Mouse (Mus musculus) forebrain, embryonic 13.5 days (tissue): ENCODE measurements around the gene Olfr1135. TPM values are rescaled to one million over a fixed set of nuclear protein-coding genes. Genes with fewer than 3 reads are reported as not detected.

Experiments used
- ATAC-seq: fragments of 200-750 bp; cut with Nextera tagmentation; 2 replicates; pipeline ENCODE4 v1.8.0; 2017
- H3K27ac ChIP-seq: fragments of 300-500 bp; sonication (generic); 2 replicates; pipeline ENCODE4 v1.5.1; 2015; ENCODE audit warnings: inconsistent platforms, mild to moderate bottlenecking, moderate library complexity
- H3K27me3 ChIP-seq: fragments of 300-500 bp; sonication (generic); 2 replicates; pipeline ENCODE4 v1.6.1; 2015; ENCODE audit warnings: mild to moderate bottlenecking, inconsistent platforms
- H3K36me3 ChIP-seq: fragments of 300-500 bp; sonication (generic); 2 replicates; pipeline ENCODE4 v1.6.1; 2015; ENCODE audit warnings: mild to moderate bottlenecking, inconsistent platforms; ENCODE audit not compliant: poor library complexity, severe bottlenecking
- H3K4me1 ChIP-seq: fragments of 300-500 bp; sonication (generic); 2 replicates; pipeline ENCODE4 v1.6.1; 2015; ENCODE audit warnings: inconsistent platforms
- H3K4me2 ChIP-seq: fragments of 300-500 bp; sonication (generic); 2 replicates; pipeline ENCODE4 v1.6.1; 2015; ENCODE audit warnings: inconsistent platforms, mild to moderate bottlenecking, moderate library complexity
- H3K4me3 ChIP-seq: fragments of 300-500 bp; sonication (generic); 2 replicates; pipeline ENCODE4 v1.5.1; 2015; ENCODE audit warnings: mild to moderate bottlenecking, inconsistent platforms
- H3K9ac ChIP-seq: fragments of 300-500 bp; sonication (generic); 2 replicates; pipeline ENCODE4 v1.6.1; 2015; ENCODE audit warnings: mild to moderate bottlenecking, inconsistent platforms
- H3K9me3 ChIP-seq: fragments of 300-500 bp; sonication (generic); replicated peaks from 2 replicates; pipeline ENCODE4 v1.6.1; 2016; ENCODE audit warnings: inconsistent platforms
- WGBS: fragments of 180-500 bp; shearing (Covaris S2); methylation state at CpG from one replicate; pipeline ENCODE4 v1.1.7; 2015; 5-methylcytosine and 5-hydroxymethylcytosine counted together
- polyA plus RNA-seq: library from polyadenylated mRNA; unstranded; fragments of >200 nt; fragmentation: Nextera tagmentation; extraction: Ambion mirVana; gene quantifications from 2 replicates; pipeline ENCODE4 v1.2.1, GENCODE M21; 2015

The Olfr1135 gene
- not detected in 2 replicates for polyA plus RNA-seq

DNA sequence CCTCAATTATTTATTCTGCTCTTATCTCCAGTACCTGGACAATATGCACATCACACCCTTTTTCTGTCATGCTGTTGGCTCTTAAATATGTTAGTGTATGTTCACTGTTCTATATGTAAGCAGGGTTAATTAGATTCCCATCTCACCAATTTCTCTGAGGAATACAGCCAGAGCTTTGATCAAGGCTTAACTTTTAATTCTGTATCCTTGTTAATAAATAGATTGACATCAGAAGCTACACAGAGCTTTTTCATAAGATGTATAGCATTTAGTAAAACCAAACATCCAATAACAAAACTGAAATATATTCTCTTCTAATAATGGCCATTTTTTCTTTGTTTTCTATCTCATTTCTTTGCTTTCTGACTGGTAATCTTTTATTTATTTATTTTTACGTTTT, at the start of gene Olfr1135:
TSS of gene Olfr1135 (minus strand) at position 101 of the 400 bp plus-strand sequence.
- H3K9ac ChIP-seq, result no peak within 1 kb of the TSS
- no peaks in the 10 kb centered on the region for H3K36me3 ChIP-seq
- no peaks in the 10 kb centered on the region for H3K4me1 ChIP-seq
- 23% methylated on average over 1 of the region's 1 CpGs for WGBS
- H3K4me3 ChIP-seq, result no peak within 1 kb of the TSS
- no peak within 1 kb of the TSS for H3K4me2 ChIP-seq
- no peaks in the 10 kb centered on the region for H3K27me3 ChIP-seq
- H3K9me3 ChIP-seq, result no peaks in the 10 kb centered on the region
- no peak for ATAC-seq
- H3K27ac ChIP-seq, result no peak within 1 kb of the TSS

DNA sequence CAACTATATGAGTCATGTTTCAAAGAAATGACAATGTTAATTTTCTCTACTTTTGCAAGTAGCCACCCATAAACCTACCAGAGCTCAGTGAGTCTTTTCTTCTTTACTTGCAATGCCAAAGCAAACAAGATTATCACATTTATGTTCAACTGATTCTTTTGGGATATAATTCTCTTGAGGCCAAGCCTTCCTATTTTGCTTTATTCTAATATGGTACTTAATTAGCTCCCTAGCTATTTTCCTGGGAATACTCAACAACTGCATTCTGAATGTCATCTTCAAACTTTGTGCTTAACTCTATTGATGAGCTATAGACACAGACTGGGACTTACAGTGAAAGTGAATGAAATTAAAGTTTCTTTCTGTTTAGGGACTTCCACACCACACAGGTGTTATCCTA, 39.6 kb upstream of the Olfr1135 start, which contains the start of gene Olfr1137:
TSS of gene Olfr1137 (minus strand) at position 101 of the 400 bp plus-strand sequence.
- H3K27me3 ChIP-seq, result no peaks in the 10 kb centered on the region
- H3K4me3 ChIP-seq, result no peak within 1 kb of the TSS
- H3K9me3 ChIP-seq, result no peaks in the 10 kb centered on the region
- H3K4me1 ChIP-seq, result no peaks in the 10 kb centered on the region
- H3K36me3 ChIP-seq, result no peaks in the 10 kb centered on the region
- no peak within 1 kb of the TSS for H3K9ac ChIP-seq
- ATAC-seq, result no peak
- no peak within 1 kb of the TSS for H3K4me2 ChIP-seq
- no peak within 1 kb of the TSS for H3K27ac ChIP-seq

DNA sequence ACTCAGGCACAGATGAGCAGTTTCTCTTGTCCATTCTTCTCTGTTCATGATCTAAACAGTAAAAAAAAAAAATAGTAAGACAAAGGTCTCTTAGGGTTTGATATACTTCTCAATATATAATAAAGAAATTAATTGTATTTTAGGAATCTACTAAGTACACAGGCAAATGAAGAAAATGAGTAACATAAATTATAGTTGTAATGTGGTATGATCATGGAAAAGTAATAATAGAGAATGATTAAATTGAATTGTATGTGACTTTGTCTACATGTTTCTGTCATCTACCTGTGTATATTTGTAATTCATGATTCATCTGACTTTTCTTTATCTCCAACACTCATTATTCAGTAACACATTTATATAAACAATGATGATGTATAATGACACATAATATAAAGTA, 20.4 kb upstream of the Olfr1135 start, which contains the start of gene Olfr1136:
TSS of gene Olfr1136 (minus strand) at position 101 of the 400 bp plus-strand sequence.
- no peaks in the 10 kb centered on the region for H3K9me3 ChIP-seq
- no peaks in the 10 kb centered on the region for H3K27me3 ChIP-seq
- no peak for ATAC-seq
- no peak within 1 kb of the TSS for H3K9ac ChIP-seq
- no peak within 1 kb of the TSS for H3K4me3 ChIP-seq
- H3K27ac ChIP-seq, result no peak within 1 kb of the TSS
- H3K4me2 ChIP-seq, result no peak within 1 kb of the TSS
- H3K36me3 ChIP-seq, result no peaks in the 10 kb centered on the region
- H3K4me1 ChIP-seq, result no peaks in the 10 kb centered on the region

DNA sequence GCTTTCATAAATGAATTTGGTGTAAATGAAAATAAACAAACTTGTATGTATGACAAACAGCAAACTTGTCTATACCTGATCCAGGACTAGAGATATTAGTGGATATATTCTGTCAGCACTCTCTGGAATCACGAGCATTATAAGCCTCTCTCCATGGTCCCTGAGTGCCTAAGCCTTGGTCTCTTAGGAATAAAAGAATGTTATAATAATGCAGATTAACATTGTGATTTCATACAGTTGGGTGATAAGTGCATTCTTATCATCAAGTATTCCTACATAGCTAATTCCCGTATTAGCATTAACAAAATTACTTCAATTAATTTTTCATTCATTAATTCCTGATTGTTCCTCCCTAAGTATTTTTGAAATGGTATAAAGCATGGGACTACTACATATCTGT, 15.1 kb downstream of the Olfr1135 start, which contains the start of gene Olfr1134:
TSS of gene Olfr1134 (minus strand) at position 101 of the 400 bp plus-strand sequence.
- H3K36me3 ChIP-seq, result no peaks in the 10 kb centered on the region
- no peaks in the 10 kb centered on the region for H3K27me3 ChIP-seq
- no peak within 1 kb of the TSS for H3K4me3 ChIP-seq
- H3K4me2 ChIP-seq, result no peak within 1 kb of the TSS
- H3K4me1 ChIP-seq, result no peaks in the 10 kb centered on the region
- no peak for ATAC-seq
- no peaks in the 10 kb centered on the region for H3K9me3 ChIP-seq
- WGBS, result 85% methylated on average over 2 of the region's 2 CpGs
- H3K27ac ChIP-seq, result no peak within 1 kb of the TSS
- H3K9ac ChIP-seq, result no peak within 1 kb of the TSS

DNA sequence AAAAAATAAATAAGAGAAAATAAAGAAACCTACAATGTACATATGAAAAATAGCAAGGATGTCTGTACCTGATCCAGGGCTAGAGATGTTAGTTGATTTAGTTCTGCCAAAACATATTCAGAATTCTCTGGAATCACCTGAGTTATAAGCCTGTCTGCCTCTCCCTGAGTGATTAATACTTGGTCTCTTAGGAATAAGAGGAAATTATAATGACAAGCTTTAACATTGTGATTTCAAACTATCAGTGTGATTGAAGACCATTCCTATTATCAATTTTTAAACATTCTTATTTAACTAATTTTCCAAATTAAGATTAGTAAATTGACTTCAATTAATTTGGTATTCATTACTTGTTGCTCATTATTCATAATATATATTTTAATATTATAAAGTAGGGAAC, 26.2 kb downstream of the Olfr1135 start, which contains the start of gene Olfr1133:
TSS of gene Olfr1133 (minus strand) at position 101 of the 400 bp plus-strand sequence.
- Histone ChIP-seq H3K4me1 (no peaks in the 10 kb centered on the region), H3K4me2 (no peak within 1 kb of the TSS), H3K9ac (no peak within 1 kb of the TSS), H3K4me3 (no peak within 1 kb of the TSS), H3K9me3 (no peaks in the 10 kb centered on the region), H3K36me3 (no peaks in the 10 kb centered on the region), H3K27ac (no peak within 1 kb of the TSS), H3K27me3 (no peaks in the 10 kb centered on the region)
- ATAC-seq, result no peak

DNA sequence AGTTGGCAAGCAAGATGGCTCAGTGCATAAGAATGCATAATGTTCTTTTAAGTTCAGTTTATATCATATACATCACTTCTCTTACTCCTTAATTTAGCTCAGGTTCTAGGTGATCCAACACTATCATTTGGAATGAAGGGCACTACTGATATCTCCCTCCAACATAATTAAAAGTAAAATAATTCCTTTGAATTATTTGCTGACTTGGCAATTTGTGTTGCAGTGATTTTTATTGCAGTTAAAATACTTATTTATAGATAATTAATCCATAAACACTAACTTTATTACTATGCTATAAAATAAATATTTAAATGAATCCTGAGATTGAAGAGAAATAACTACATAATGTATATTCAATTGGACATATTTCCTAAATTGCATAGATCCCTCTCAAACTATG, 31.0 kb downstream of the Olfr1135 start:
- ATAC-seq, result no peak
- Histone ChIP-seq H3K4me1 (no peaks in the 10 kb centered on the region), H3K9me3 (no peaks in the 10 kb centered on the region), H3K27ac (no peak overlapping the region), H3K9ac (no peak overlapping the region), H3K27me3 (no peaks in the 10 kb centered on the region), H3K4me2 (no peak overlapping the region), H3K4me3 (no peak overlapping the region), H3K36me3 (no peaks in the 10 kb centered on the region)

DNA sequence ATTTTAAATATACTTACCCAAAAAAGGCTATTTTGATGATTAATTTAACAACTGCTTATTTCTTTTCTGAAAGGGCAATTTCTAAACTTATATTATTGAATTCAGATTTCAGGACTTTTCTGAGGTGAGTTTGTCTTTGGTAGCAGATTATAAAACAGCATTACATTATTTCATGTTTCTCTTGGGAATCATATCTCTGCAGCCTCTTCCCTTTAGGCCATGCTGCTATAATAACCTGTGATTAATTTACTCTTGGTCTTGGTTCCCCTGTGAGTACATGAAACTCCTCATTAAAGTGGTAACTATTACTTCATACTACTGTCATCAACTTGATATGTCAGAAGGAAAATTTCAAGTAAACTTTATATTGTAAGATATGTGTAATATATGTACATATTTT, 36.0 kb downstream of the Olfr1135 start, which contains the start of gene Olfr1132:
TSS of gene Olfr1132 (minus strand) at position 101 of the 400 bp plus-strand sequence.
- no peak within 1 kb of the TSS for H3K9ac ChIP-seq
- no peaks in the 10 kb centered on the region for H3K4me1 ChIP-seq
- H3K36me3 ChIP-seq, result no peaks in the 10 kb centered on the region
- no peak for ATAC-seq
- no peaks in the 10 kb centered on the region for H3K9me3 ChIP-seq
- no peak within 1 kb of the TSS for H3K4me2 ChIP-seq
- no peaks in the 10 kb centered on the region for H3K27me3 ChIP-seq
- H3K27ac ChIP-seq, result no peak within 1 kb of the TSS
- no peak within 1 kb of the TSS for H3K4me3 ChIP-seq

DNA sequence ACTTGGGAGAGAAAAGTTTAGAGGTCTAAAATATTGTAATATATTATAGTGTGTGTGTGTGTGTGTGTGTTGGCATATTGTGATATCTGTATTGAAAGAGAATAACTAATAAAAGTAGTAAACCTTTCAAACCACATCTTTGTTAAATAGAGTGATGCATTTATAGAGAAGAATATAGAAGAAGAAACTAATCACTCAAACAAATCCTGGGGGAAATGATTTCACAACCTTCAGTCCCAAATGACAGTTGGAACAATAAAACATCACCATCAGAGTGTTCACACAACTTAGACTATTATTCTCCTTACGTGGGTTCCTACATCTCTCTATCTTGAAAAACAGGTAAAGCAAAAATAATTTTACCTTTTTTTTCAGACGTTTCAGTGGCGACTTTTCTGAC, 46.7 kb downstream of the Olfr1135 start, which contains the start of gene Olfr1131:
TSS of gene Olfr1131 (plus strand) at position 301 of the 400 bp plus-strand sequence.
- H3K9ac ChIP-seq, result no peak within 1 kb of the TSS
- no peaks in the 10 kb centered on the region for H3K36me3 ChIP-seq
- H3K27ac ChIP-seq, result no peak within 1 kb of the TSS
- WGBS, result 68% methylated on average over 3 of the region's 3 CpGs
- no peaks in the 10 kb centered on the region for H3K27me3 ChIP-seq
- no peak within 1 kb of the TSS for H3K4me3 ChIP-seq
- no peaks in the 10 kb centered on the region for H3K9me3 ChIP-seq
- no peak within 1 kb of the TSS for H3K4me2 ChIP-seq
- no peaks in the 10 kb centered on the region for H3K4me1 ChIP-seq
- ATAC-seq, result no peak

Other genes starting within 250 kb of the Olfr1135 start
- 0.13 and 0.14 TPM in 2 replicates for gene Olfr1124, start 243.4 kb downstream of the Olfr1135 start, polyA plus RNA-seq
- gene Olfr1126, start 219.7 kb downstream of the Olfr1135 start, polyA plus RNA-seq, result not detected in 2 replicates
- not detected in 2 replicates for gene Pramel7, start 176.6 kb downstream of the Olfr1135 start, polyA plus RNA-seq
- gene Pramel6, start 167.1 kb downstream of the Olfr1135 start, polyA plus RNA-seq, result not detected in 2 replicates
- gene Olfr153, start 141.9 kb downstream of the Olfr1135 start, polyA plus RNA-seq, result not detected in 2 replicates
- gene Olfr1128, start 128.1 kb downstream of the Olfr1135 start, polyA plus RNA-seq, result not detected in 2 replicates
- gene Olfr1129, start 99.8 kb downstream of the Olfr1135 start, polyA plus RNA-seq, result not detected in 2 replicates
- not detected in 2 replicates for gene Olfr1130, start 67.5 kb downstream of the Olfr1135 start, polyA plus RNA-seq
- gene Olfr1131, start 46.6 kb downstream of the Olfr1135 start, polyA plus RNA-seq, result not detected in 2 replicates
- gene Olfr1132, start 36.1 kb downstream of the Olfr1135 start, polyA plus RNA-seq, result not detected in 2 replicates
- gene Olfr1133, start 26.3 kb downstream of the Olfr1135 start, polyA plus RNA-seq, result not detected in 2 replicates
- not detected in 2 replicates for gene Olfr1134, start 15.2 kb downstream of the Olfr1135 start, polyA plus RNA-seq
- gene Olfr1136, start 20.3 kb upstream of the Olfr1135 start, polyA plus RNA-seq, result not detected in 2 replicates
- not detected in 2 replicates for gene Olfr1137, start 39.5 kb upstream of the Olfr1135 start, polyA plus RNA-seq
- not detected in 2 replicates for gene Olfr1138, start 66.3 kb upstream of the Olfr1135 start, polyA plus RNA-seq
- not detected in 2 replicates for gene Olfr1140, start 70.1 kb upstream of the Olfr1135 start, polyA plus RNA-seq
- not detected in 2 replicates for gene Olfr1141, start 80.3 kb upstream of the Olfr1135 start, polyA plus RNA-seq
- gene Olfr152, start 105.8 kb upstream of the Olfr1135 start, polyA plus RNA-seq, result not detected in 2 replicates
- not detected in 2 replicates for gene Olfr1143, start 126.9 kb upstream of the Olfr1135 start, polyA plus RNA-seq
- gene Olfr1145, start 136.2 kb upstream of the Olfr1135 start, polyA plus RNA-seq, result not detected in 2 replicates
- gene Olfr1148, start 156.9 kb upstream of the Olfr1135 start, polyA plus RNA-seq, result not detected in 2 replicates
- gene Olfr1150-ps1, start 170.3 kb upstream of the Olfr1135 start, polyA plus RNA-seq, result not detected in 2 replicates
- not detected in 2 replicates for gene Olfr1151, start 182.2 kb upstream of the Olfr1135 start, polyA plus RNA-seq
- gene Olfr1152, start 192.8 kb upstream of the Olfr1135 start, polyA plus RNA-seq, result 0.03 TPM in 1 of 2 replicates, not detected in the other
- gene Olfr1153, start 221.3 kb upstream of the Olfr1135 start, polyA plus RNA-seq, result not detected in 2 replicates
- not detected in 2 replicates for gene Olfr1154, start 231.5 kb upstream of the Olfr1135 start, polyA plus RNA-seq